Mouse (Mus musculus): ENCODE results near the gene Gfra4. TPM values are rescaled to one million over a fixed set of nuclear protein-coding genes. Genes with fewer than 3 reads are reported as not detected.

Gfra4 gene
- polyA plus RNA-seq, 1 experiment from 2014 or later: 0.52 TPM

GRCm38 (mm10) chr2:131061607-131062006 lies 18.7 kb upstream of the Gfra4 start:
- Histone ChIP-seq H3K27ac (no peak overlapping the region), H3K27me3 (peaks cover 94% of the 10 kb centered on the region), H3K36me3 (no peaks in the 10 kb centered on the region), H3K9ac (no peak overlapping the region), H3K4me3 (replicated peaks) (no peak overlapping the region), H3K4me2 (no peak overlapping the region), H3K9me3 (replicated peaks) (no peaks in the 10 kb centered on the region), H3K4me1 (replicated peaks) (peaks cover 5% of the 10 kb centered on the region)
- 44% methylated on average over 5 of the region's 5 CpGs for WGBS (ENCODE audit: insufficient replicate concordance)
- DNase-seq (no peak), ATAC-seq (ENCODE audit: low read depth) (no peak)

- no peak overlapping the region for H3K4me3 ChIP-seq (replicated peaks)
- 52% methylated on average over 6 of the region's 6 CpGs for WGBS (ENCODE audit: insufficient replicate concordance)
- no peak overlapping the region for H3K9ac ChIP-seq
- H3K27me3 ChIP-seq: peaks cover 94% of the 10 kb centered on the region
- H3K27ac ChIP-seq: no peak overlapping the region
- DNase-seq: no peak
- no peaks in the 10 kb centered on the region for H3K36me3 ChIP-seq
- H3K4me2 ChIP-seq: no peak overlapping the region
- H3K9me3 ChIP-seq (replicated peaks): no peaks in the 10 kb centered on the region
- H3K4me1 ChIP-seq (replicated peaks): peaks cover 12% of the 10 kb centered on the region
- no peak for ATAC-seq (ENCODE audit: low read depth)
Measured at GRCm38 (mm10) chr2:131060784-131061183, 17.9 kb upstream of the Gfra4 start.

GRCm38 (mm10) chr2:131059781-131060540 lies 17.1 kb upstream of the Gfra4 start:
- Histone ChIP-seq H3K4me3 (replicated peaks) (no peak overlapping the region), H3K9me3 (replicated peaks) (no peaks in the 10 kb centered on the region), H3K36me3 (no peaks in the 10 kb centered on the region), H3K4me2 (no peak overlapping the region), H3K9ac (no peak overlapping the region), H3K27me3 (peaks cover 94% of the 10 kb centered on the region), H3K4me1 (replicated peaks) (peaks cover 21% of the 10 kb centered on the region), H3K27ac (no peak overlapping the region)
- 63% methylated on average over 9 of the region's 9 CpGs for whole genome bisulfite sequencing (ENCODE audit: insufficient replicate concordance)
- ATAC-seq (ENCODE audit: low read depth) (no peak), DNase-seq (no peak)

GRCm38 (mm10) chr2:131059377-131059776 lies 16.5 kb upstream of the Gfra4 start:
- no peak for DNase-seq
- no peak for ATAC-seq (ENCODE audit: low read depth)
- peaks cover 94% of the 10 kb centered on the region for H3K27me3 ChIP-seq
- H3K27ac ChIP-seq: no peak overlapping the region
- peaks cover 27% of the 10 kb centered on the region for H3K4me1 ChIP-seq (replicated peaks)
- H3K9ac ChIP-seq: no peak overlapping the region
- no peak overlapping the region for H3K4me3 ChIP-seq (replicated peaks)
- H3K4me2 ChIP-seq: no peak overlapping the region
- H3K9me3 ChIP-seq (replicated peaks): no peaks in the 10 kb centered on the region
- H3K36me3 ChIP-seq: no peaks in the 10 kb centered on the region
- WGBS (ENCODE audit: insufficient replicate concordance): 53% methylated on average over 1 of the region's 1 CpGs

- WGBS (ENCODE audit: insufficient replicate concordance): 79% methylated on average over 8 of the region's 8 CpGs
- H3K4me1 ChIP-seq (replicated peaks): peaks cover 33% of the 10 kb centered on the region
- H3K4me2 ChIP-seq: no peak overlapping the region
- DNase-seq: no peak
- H3K4me3 ChIP-seq (replicated peaks): no peak overlapping the region
- H3K36me3 ChIP-seq: no peaks in the 10 kb centered on the region
- H3K27ac ChIP-seq: no peak overlapping the region
- H3K9ac ChIP-seq: no peak overlapping the region
- H3K9me3 ChIP-seq (replicated peaks): no peaks in the 10 kb centered on the region
- ATAC-seq (ENCODE audit: low read depth): no peak
- peaks cover 94% of the 10 kb centered on the region for H3K27me3 ChIP-seq
Measured at GRCm38 (mm10) chr2:131058672-131059071, 15.8 kb upstream of the Gfra4 start.

- peaks cover 94% of the 10 kb centered on the region for H3K27me3 ChIP-seq
- H3K36me3 ChIP-seq: no peaks in the 10 kb centered on the region
- 0 out of 2 replicates have a peak overlapping the region, but pooled peaks have one; percentile 6 for H3K4me2 ChIP-seq
- no peak for DNase-seq
- no peak for ATAC-seq (ENCODE audit: low read depth)
- H3K4me1 ChIP-seq (replicated peaks): peaks cover 48% of the 10 kb centered on the region
- H3K27ac ChIP-seq: no peak overlapping the region
- WGBS (ENCODE audit: insufficient replicate concordance): 4% methylated on average over 10 of the region's 10 CpGs
- H3K4me3 ChIP-seq (replicated peaks): no peak overlapping the region
- no peak overlapping the region for H3K9ac ChIP-seq
- H3K9me3 ChIP-seq (replicated peaks): no peaks in the 10 kb centered on the region
Measured at GRCm38 (mm10) chr2:131056191-131056590, 13.3 kb upstream of the Gfra4 start.

GRCm38 (mm10) chr2:131055631-131056030 lies 12.7 kb upstream of the Gfra4 start:
- Histone ChIP-seq H3K4me2 (no peak overlapping the region), H3K9ac (no peak overlapping the region), H3K36me3 (no peaks in the 10 kb centered on the region), H3K27me3 (peaks cover 94% of the 10 kb centered on the region), H3K4me3 (replicated peaks) (no peak overlapping the region), H3K27ac (no peak overlapping the region), H3K9me3 (replicated peaks) (no peaks in the 10 kb centered on the region), H3K4me1 (replicated peaks) (peaks cover 48% of the 10 kb centered on the region)
- DNase-seq (peak; percentile 49), ATAC-seq (ENCODE audit: low read depth) (no peak)
- WGBS (ENCODE audit: insufficient replicate concordance): 5% methylated on average over 10 of the region's 10 CpGs

GRCm38 (mm10) chr2:131054646-131055264 lies 11.9 kb upstream of the Gfra4 start:
- H3K36me3 ChIP-seq: no peaks in the 10 kb centered on the region
- H3K9me3 ChIP-seq (replicated peaks): no peaks in the 10 kb centered on the region
- peak overlapping the region; percentile 27; the same call in 1 of the 2 replicates for H3K4me3 ChIP-seq (replicated peaks)
- H3K27ac ChIP-seq: no peak overlapping the region
- no peak overlapping the region for H3K9ac ChIP-seq
- peaks cover 48% of the 10 kb centered on the region for H3K4me1 ChIP-seq (replicated peaks)
- peaks cover 92% of the 10 kb centered on the region for H3K27me3 ChIP-seq
- H3K4me2 ChIP-seq: peak overlapping the region; percentile 43
- no peak for ATAC-seq (ENCODE audit: low read depth)
- WGBS (ENCODE audit: insufficient replicate concordance): 3% methylated on average over 21 of the region's 21 CpGs
- no peak for DNase-seq

GRCm38 (mm10) chr2:131053851-131054645 lies 11.2 kb upstream of the Gfra4 start:
- 2% methylated on average over 45 of the region's 45 CpGs for WGBS (ENCODE audit: insufficient replicate concordance)
- H3K4me2 ChIP-seq: peak overlapping the region; percentile 43

GRCm38 (mm10) chr2:131052862-131053418 lies 10.1 kb upstream of the Gfra4 start:
- Histone ChIP-seq H3K27me3 (peaks cover 79% of the 10 kb centered on the region), H3K36me3 (no peaks in the 10 kb centered on the region), H3K9me3 (replicated peaks) (no peaks in the 10 kb centered on the region), H3K4me1 (replicated peaks) (peaks cover 48% of the 10 kb centered on the region), H3K4me2 (no peak overlapping the region), H3K9ac (no peak overlapping the region), H3K27ac (no peak overlapping the region), H3K4me3 (replicated peaks) (no peak overlapping the region)
- WGBS (ENCODE audit: insufficient replicate concordance): 54% methylated on average over 6 of the region's 6 CpGs
- DNase-seq (no peak), ATAC-seq (ENCODE audit: low read depth) (no peak)

More at GRCm38 (mm10) chr2:131053851-131054645, 11.2 kb upstream of the Gfra4 start:
- Histone ChIP-seq H3K4me3 (replicated peaks) (peak overlapping the region; percentile 27), H3K36me3 (no peaks in the 10 kb centered on the region), H3K27me3 (peaks cover 85% of the 10 kb centered on the region), H3K27ac (no peak overlapping the region), H3K9me3 (replicated peaks) (no peaks in the 10 kb centered on the region), H3K4me1 (replicated peaks) (peaks cover 48% of the 10 kb centered on the region), H3K9ac (no peak overlapping the region)
- DNase-seq (no peak), ATAC-seq (ENCODE audit: low read depth) (no peak)

GRCm38 (mm10) chr2:131052043-131052442 lies 9.2 kb upstream of the Gfra4 start:
- WGBS (ENCODE audit: insufficient replicate concordance): 51% methylated on average over 5 of the region's 5 CpGs
- Histone ChIP-seq H3K9me3 (replicated peaks) (no peaks in the 10 kb centered on the region), H3K4me2 (no peak overlapping the region), H3K4me1 (replicated peaks) (peaks cover 48% of the 10 kb centered on the region), H3K36me3 (no peaks in the 10 kb centered on the region), H3K27me3 (peaks cover 77% of the 10 kb centered on the region), H3K4me3 (replicated peaks) (no peak overlapping the region), H3K9ac (no peak overlapping the region), H3K27ac (no peak overlapping the region)
- DNase-seq: peak; percentile 27
- peak; percentile 69 for ATAC-seq (ENCODE audit: low read depth)

Data from liver, embryonic 13.5 days (tissue).